Mouse (Mus musculus) cerebellum, adult 2 months (tissue): ENCODE measurements at regions not wholly inside any gene's neighbourhood (a gene's known extent, or its start where the extent isn't known, plus 50 kb on each side); places are given as distances from the start of the nearest gene placed in this dataset.

ENCODE experiments used
- DNase-seq, 2 experiments: peaks; one replicate each; pipeline ENCODE4 v3.0.0; 2021
- H3K27ac ChIP-seq: fragments of 200-500 bp; 2 replicates; pipeline ENCODE4 v1.5.1; 2012; ENCODE audit warnings: low read length, control low read depth, inconsistent platforms; ENCODE audit not compliant: insufficient read depth
- H3K27me3 ChIP-seq: fragments of 200-500 bp; 2 replicates; pipeline ENCODE4 v1.6.1; 2012; ENCODE audit warnings: inconsistent platforms, mild to moderate bottlenecking, low read length, moderate library complexity; ENCODE audit not compliant: control insufficient read depth, insufficient read depth
- H3K4me1 ChIP-seq: fragments of 200-500 bp; 2 replicates; pipeline ENCODE4 v1.6.1; 2011; ENCODE audit warnings: low read length; ENCODE audit not compliant: control insufficient read depth, insufficient read depth
- H3K4me3 ChIP-seq: fragments of 200-500 bp; replicated peaks from 2 replicates; pipeline ENCODE3; 2011; ENCODE audit warnings: mild to moderate bottlenecking, low read depth, low read length, control low read depth; ENCODE audit not compliant: insufficient read depth
- CTCF ChIP-seq: fragments of 200-500 bp; IDR thresholded peaks from 2 replicates; pipeline ENCODE4 v1.5.1; 2011; ENCODE audit warnings: low read depth, mild to moderate bottlenecking, control low read depth, low read length, moderate library complexity, borderline replicate concordance; ENCODE audit not compliant: insufficient read depth
- POLR2A ChIP-seq: fragments of 200-500 bp; IDR thresholded peaks from 2 replicates; pipeline ENCODE4 v1.6.1; 2011; ENCODE audit warnings: low read length, control low read depth, borderline replicate concordance; ENCODE audit not compliant: insufficient read depth
- WGBS: fragments of 180-500 bp; shearing (Covaris S2); methylation state at CpG from one replicate; pipeline ENCODE4 v1.1.7; 2018; 5-methylcytosine and 5-hydroxymethylcytosine counted together

DNA sequence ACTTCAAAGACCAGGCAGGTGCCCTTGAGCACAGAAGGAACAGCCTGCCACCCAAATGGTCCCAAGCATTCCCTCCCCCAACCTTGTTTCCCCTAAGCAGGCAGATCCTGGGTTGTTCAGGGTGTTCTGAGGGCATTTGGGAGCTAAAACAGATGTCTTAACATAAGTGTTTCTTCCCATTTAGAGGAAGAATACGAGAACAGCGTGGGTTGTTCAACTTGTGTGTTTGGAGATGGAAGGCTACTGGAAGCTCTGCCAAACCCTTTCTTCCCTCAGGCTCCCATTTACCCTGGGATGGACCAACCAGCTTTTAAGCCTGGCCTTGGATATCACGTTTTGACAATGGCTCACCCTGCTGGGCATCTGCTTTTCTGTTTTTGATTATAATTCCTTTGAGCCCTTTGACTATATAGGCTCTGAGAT, 226.8 kb downstream of the Csl start:
- H3K27me3 ChIP-seq: no peaks in the 10 kb centered on the region
- TF ChIP-seq POLR2A (no peak), CTCF (no peak)
- H3K4me3 ChIP-seq: no peak overlapping the region
- H3K27ac ChIP-seq: no peak overlapping the region
- 60% methylated on average over 3 of the region's 3 CpGs for WGBS
- no peaks in the 10 kb centered on the region for H3K4me1 ChIP-seq
- DNase-seq: no peak

DNA sequence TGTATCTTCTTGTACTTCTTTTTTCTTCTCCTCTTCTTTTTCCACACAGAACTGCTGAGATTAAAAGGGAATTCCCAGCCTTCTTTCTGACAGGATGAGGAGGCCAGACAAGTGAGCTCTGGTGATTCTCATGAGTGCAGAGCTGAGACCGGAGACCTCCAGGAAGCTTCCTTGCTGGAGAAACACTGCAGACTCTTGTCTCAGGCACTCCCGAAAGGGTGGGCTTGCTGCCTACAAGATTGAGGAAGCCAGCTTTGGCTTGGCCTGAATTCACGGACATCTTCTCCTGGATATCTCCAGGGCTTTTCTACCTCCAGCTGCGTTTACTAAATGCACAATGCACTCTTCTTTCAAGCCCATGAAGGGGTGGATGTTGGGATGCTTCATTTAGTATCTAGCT, 226.0 kb downstream of the Csl start:
- Histone ChIP-seq H3K4me1 (no peaks in the 10 kb centered on the region), H3K4me3 (no peak overlapping the region), H3K27ac (no peak overlapping the region), H3K27me3 (no peaks in the 10 kb centered on the region)
- 39% methylated on average over 4 of the region's 4 CpGs for WGBS
- TF ChIP-seq CTCF: no peak
- TF ChIP-seq POLR2A: no peak
- no peak for DNase-seq

DNA sequence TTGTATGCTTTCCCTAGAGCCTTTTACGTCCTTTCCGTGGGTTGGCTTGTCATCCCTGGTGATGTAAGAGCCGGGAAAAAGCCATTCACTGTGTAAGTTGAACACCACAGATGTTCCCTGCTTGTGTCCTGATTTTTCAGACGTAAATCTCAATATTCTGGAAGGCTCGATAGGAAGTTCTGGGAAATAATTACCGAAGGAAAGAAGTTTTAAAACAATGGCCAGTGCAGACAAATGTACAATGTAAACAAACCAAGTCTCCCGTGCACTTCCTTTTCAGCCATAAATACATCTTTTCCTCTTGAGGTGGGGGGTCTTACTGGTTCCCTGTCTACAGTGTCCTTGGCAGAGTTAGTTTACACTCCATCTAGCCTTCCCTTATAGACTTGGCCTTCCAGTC, 225.2 kb downstream of the Csl start:
- TF ChIP-seq CTCF: no peak
- TF ChIP-seq POLR2A: no peak
- H3K4me1 ChIP-seq: no peaks in the 10 kb centered on the region
- WGBS: 71% methylated on average over 7 of the region's 7 CpGs
- no peak overlapping the region for H3K27ac ChIP-seq
- no peaks in the 10 kb centered on the region for H3K27me3 ChIP-seq
- DNase-seq: no peak
- H3K4me3 ChIP-seq: no peak overlapping the region

DNA sequence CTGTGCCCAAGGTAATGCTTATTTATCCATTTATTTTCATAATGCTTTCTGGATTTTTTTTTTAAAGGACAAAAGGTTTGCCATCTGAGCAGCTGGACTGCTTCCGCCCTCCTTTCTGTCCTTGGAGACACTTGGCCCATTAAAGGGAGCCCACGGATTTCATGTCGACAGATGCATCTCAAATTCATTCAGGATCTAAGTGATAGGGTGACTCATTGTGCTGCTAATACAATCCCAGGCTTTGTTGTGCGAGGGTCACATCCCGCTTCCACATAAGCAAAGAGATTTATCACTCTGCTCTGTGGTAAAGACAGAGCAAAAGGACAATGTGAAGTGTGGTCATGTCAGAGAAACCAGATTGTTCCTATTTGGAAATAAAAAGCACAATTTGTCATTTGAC, 220.8 kb downstream of the Csl start:
- Histone ChIP-seq H3K27me3 (no peaks in the 10 kb centered on the region), H3K4me1 (no peaks in the 10 kb centered on the region), H3K4me3 (no peak overlapping the region), H3K27ac (no peak overlapping the region)
- 46% methylated on average over 5 of the region's 5 CpGs for WGBS
- no peak for DNase-seq
- TF ChIP-seq POLR2A (no peak), CTCF (no peak)

DNA sequence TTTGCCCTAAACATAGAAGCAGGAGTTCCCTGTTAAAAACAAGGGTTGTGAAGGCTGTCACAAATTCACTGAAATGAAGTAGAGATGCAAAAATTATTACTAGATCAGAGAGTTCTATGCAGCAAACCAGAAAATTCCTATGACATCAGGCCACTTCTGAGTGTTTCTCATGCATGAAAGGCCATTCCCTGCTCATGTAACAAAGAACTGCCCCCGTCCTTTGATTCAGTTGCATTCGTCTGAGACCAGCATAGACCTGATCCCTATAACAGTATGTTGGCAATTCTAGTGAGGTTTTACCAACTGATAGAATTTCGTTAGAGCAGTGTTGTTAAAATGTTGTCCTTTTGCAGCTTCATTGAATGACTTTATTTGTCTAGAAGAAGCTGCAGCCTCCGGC, 207.1 kb downstream of the Csl start:
- Histone ChIP-seq H3K4me3 (no peak overlapping the region), H3K27me3 (no peaks in the 10 kb centered on the region), H3K27ac (no peak overlapping the region), H3K4me1 (no peaks in the 10 kb centered on the region)
- TF ChIP-seq CTCF (no peak), POLR2A (no peak)
- no peak for DNase-seq
- whole genome bisulfite sequencing: 83% methylated on average over 4 of the region's 4 CpGs

DNA sequence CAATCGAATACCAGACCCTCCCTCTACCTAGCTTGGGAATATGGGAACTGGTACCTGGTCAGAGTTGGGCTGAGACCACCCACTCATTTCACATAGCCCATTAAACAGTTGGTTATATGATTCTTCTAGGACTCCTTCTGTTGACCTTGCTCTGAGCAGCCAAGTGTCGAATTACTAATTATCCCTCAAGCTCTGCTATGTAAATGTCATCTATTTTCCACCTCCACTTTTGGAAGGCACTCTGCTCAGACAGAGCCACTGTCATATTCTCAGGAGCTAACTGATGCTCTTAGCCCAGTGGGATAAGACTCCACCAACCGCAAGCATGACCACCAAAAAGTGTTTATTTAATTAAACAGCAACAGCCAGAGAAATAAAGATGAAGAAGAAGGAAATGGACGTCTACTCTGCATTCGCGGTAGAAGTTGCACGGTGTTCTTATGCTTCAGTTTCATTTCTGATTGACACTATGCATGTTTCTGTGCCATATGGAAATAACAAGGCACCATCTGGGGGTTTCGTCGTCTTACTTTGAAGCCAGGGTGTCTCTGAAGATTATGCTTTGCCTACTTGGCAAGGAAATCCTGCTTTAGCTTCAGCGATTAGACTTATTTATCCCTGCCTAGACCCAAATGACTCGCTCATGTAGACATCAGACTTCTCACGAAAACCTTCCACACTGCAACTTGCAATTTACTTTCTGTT, 206.5 kb downstream of the Csl start:
- TF ChIP-seq POLR2A: no peak
- TF ChIP-seq CTCF: no peak
- Histone ChIP-seq H3K27ac (no peak overlapping the region), H3K4me3 (no peak overlapping the region), H3K27me3 (no peaks in the 10 kb centered on the region), H3K4me1 (no peaks in the 10 kb centered on the region)
- WGBS: 28% methylated on average over 12 of the region's 12 CpGs
- DNase-seq: peak in 1 of 2 experiments; percentile 23

DNA sequence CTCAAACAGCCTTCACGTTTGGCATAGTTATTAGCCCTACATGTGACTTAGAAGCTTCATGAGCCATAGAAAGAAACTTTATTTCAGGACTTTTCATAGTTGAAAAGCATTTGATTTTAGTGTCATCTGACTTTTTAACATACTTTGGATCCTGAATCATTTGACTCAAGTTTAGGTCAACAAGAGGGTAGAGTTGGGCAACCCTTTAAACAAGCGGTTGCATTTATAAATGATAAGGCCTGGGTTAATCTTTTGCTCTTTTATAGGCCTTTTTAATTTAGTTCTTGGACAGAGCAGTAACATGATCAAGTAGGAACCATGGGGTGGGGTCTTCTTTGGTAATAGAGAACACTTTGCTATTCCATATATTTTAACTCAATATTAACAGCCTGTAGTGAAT, 204.4 kb downstream of the Csl start:
- Histone ChIP-seq H3K4me1 (no peaks in the 10 kb centered on the region), H3K27ac (no peak overlapping the region), H3K4me3 (no peak overlapping the region), H3K27me3 (no peaks in the 10 kb centered on the region)
- 94% methylated on average over 2 of the region's 2 CpGs for WGBS
- no peak for TF ChIP-seq CTCF
- TF ChIP-seq POLR2A: no peak
- DNase-seq: no peak

DNA sequence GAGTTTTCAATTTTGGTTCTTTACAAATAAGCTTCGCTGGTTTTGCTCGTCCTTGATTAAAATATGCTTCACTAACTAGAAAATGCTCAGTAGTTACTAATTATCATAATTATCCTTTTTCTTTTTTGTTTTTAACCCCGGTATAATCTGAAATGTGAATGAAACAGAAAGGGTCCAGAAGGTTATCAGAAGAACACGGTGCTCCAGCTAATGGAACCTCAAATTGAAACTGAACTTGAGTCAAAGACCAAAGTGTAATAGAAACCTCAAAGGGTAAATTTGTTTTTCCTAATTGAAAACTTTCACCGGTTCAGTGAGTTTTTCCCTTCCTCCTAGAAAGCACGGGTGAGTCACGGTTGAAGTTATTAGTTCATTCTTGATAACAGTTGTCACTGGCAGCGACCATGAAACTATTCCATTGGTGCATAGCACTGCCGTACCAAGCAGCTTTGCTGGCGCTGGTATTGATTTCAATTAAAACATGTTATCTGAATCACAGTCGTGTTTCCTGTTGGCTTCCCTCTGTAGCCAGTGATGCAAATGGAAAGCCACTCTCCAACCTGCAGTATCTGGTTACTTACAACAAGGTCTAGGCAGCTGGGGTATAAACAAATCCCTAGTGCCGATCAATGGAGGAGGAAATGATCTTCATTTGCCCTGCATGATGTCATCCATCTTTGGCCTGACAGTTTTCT, 203.7 kb downstream of the Csl start:
- TF ChIP-seq CTCF (no peak), POLR2A (no peak)
- WGBS: 67% methylated on average over 12 of the region's 12 CpGs
- Histone ChIP-seq H3K4me1 (no peaks in the 10 kb centered on the region), H3K27me3 (no peaks in the 10 kb centered on the region), H3K27ac (no peak overlapping the region), H3K4me3 (no peak overlapping the region)
- no peak for DNase-seq
